Mouse (Mus musculus) cerebellum, adult 2 months (tissue): ENCODE measurements around the gene Nudt14. TPM values are rescaled to one million over a fixed set of nuclear protein-coding genes. Genes with fewer than 3 reads are reported as not detected.
A peak's percentile ranks its signal among the peaks of the same experiment; 100 is the strongest.

Source experiments
- DNase-seq, 2 experiments: peaks; one replicate each; pipeline ENCODE4 v3.0.0; 2021
- H3K27ac ChIP-seq: fragments of 200-500 bp; 2 replicates; pipeline ENCODE4 v1.5.1; 2012; ENCODE audit warnings: low read length, control low read depth, inconsistent platforms; ENCODE audit not compliant: insufficient read depth
- H3K27me3 ChIP-seq: fragments of 200-500 bp; 2 replicates; pipeline ENCODE4 v1.6.1; 2012; ENCODE audit warnings: inconsistent platforms, mild to moderate bottlenecking, low read length, moderate library complexity; ENCODE audit not compliant: control insufficient read depth, insufficient read depth
- H3K4me1 ChIP-seq: fragments of 200-500 bp; 2 replicates; pipeline ENCODE4 v1.6.1; 2011; ENCODE audit warnings: low read length; ENCODE audit not compliant: control insufficient read depth, insufficient read depth
- H3K4me3 ChIP-seq: fragments of 200-500 bp; replicated peaks from 2 replicates; pipeline ENCODE3; 2011; ENCODE audit warnings: mild to moderate bottlenecking, low read depth, low read length, control low read depth; ENCODE audit not compliant: insufficient read depth
- CTCF ChIP-seq: fragments of 200-500 bp; IDR thresholded peaks from 2 replicates; pipeline ENCODE4 v1.5.1; 2011; ENCODE audit warnings: low read depth, mild to moderate bottlenecking, control low read depth, low read length, moderate library complexity, borderline replicate concordance; ENCODE audit not compliant: insufficient read depth
- POLR2A ChIP-seq: fragments of 200-500 bp; IDR thresholded peaks from 2 replicates; pipeline ENCODE4 v1.6.1; 2011; ENCODE audit warnings: low read length, control low read depth, borderline replicate concordance; ENCODE audit not compliant: insufficient read depth
- WGBS: fragments of 180-500 bp; shearing (Covaris S2); methylation state at CpG from one replicate; pipeline ENCODE4 v1.1.7; 2018; 5-methylcytosine and 5-hydroxymethylcytosine counted together
- polyA plus RNA-seq: library from polyadenylated mRNA; depleted of rRNA; stranded (reverse); fragments of >200 nt; gene quantifications from 2 replicates; pipeline ENCODE4 v1.2.3, GENCODE M21; 2012; rRNA removed

The Nudt14 gene
- 23.8 and 24.2 TPM in 2 replicates for polyA plus RNA-seq

GRCm38 (mm10) chr12:112941776-112942713 is at the start of gene Nudt14:
TSS of gene Nudt14 (minus strand) at chr12:112942124.
- no peaks in the 10 kb centered on the region for H3K27me3 ChIP-seq
- TF ChIP-seq CTCF (no peak), POLR2A (peak; percentile 39; the same call in 1 of the 2 replicates)
- peak; percentile 73 to 79 for DNase-seq
- WGBS = 3% methylated on average over 57 of the region's 58 CpGs
- peaks cover 33% of the 10 kb centered on the region for H3K4me1 ChIP-seq
- peak within 1 kb of the TSS; percentile 70 for H3K4me3 ChIP-seq
- H3K27ac ChIP-seq = no peak within 1 kb of the TSS

- no peaks in the 10 kb centered on the region for H3K27me3 ChIP-seq
- H3K4me1 ChIP-seq = peaks cover 3% of the 10 kb centered on the region
- no peak for DNase-seq
- WGBS = 82% methylated on average over 2 of the region's 2 CpGs
- TF ChIP-seq CTCF = no peak
- TF ChIP-seq POLR2A = no peak
- no peak overlapping the region for H3K4me3 ChIP-seq
- no peak overlapping the region for H3K27ac ChIP-seq
Observed at GRCm38 (mm10) chr12:112991444-112991843, 49.5 kb upstream of the Nudt14 start.

- H3K4me1 ChIP-seq = peaks cover 3% of the 10 kb centered on the region
- no peak for DNase-seq
- H3K27ac ChIP-seq = no peak overlapping the region
- TF ChIP-seq CTCF = no peak
- TF ChIP-seq POLR2A = no peak
- H3K4me3 ChIP-seq = no peak overlapping the region
- H3K27me3 ChIP-seq = no peaks in the 10 kb centered on the region
- WGBS = 91% methylated on average over 5 of the region's 5 CpGs
Observed at GRCm38 (mm10) chr12:112990706-112991405, 48.9 kb upstream of the Nudt14 start.

- 70% methylated on average over 6 of the region's 6 CpGs for WGBS
- Histone ChIP-seq H3K27me3 (no peaks in the 10 kb centered on the region), H3K4me1 (no peaks in the 10 kb centered on the region; the same call in 1 of the 2 replicates), H3K4me3 (no peak overlapping the region), H3K27ac (no peak overlapping the region)
- no peak for DNase-seq
- peak; percentile 46; the same call in 1 of the 2 replicates for TF ChIP-seq CTCF
- no peak for TF ChIP-seq POLR2A
Observed at GRCm38 (mm10) chr12:112987877-112988276, 46.0 kb upstream of the Nudt14 start.

- Histone ChIP-seq H3K4me1 (no peaks in the 10 kb centered on the region; the same call in 1 of the 2 replicates), H3K4me3 (no peak overlapping the region), H3K27me3 (no peaks in the 10 kb centered on the region), H3K27ac (no peak overlapping the region)
- peak; percentile 32; the same call in 1 of the 2 replicates for TF ChIP-seq CTCF
- TF ChIP-seq POLR2A = no peak
- no peak for DNase-seq
- 95% methylated on average over 6 of the region's 6 CpGs for WGBS
Observed at GRCm38 (mm10) chr12:112985346-112985745, 43.4 kb upstream of the Nudt14 start.

GRCm38 (mm10) chr12:112982031-112982430 is 40.1 kb upstream of the Nudt14 start:
- TF ChIP-seq POLR2A (no peak), CTCF (no peak)
- Histone ChIP-seq H3K27ac (no peak overlapping the region), H3K27me3 (no peaks in the 10 kb centered on the region), H3K4me3 (no peak overlapping the region), H3K4me1 (peaks cover 20% of the 10 kb centered on the region)
- 38% methylated on average over 2 of the region's 2 CpGs for WGBS
- DNase-seq = no peak

GRCm38 (mm10) chr12:112977156-112977555 is 35.2 kb upstream of the Nudt14 start:
- no peaks in the 10 kb centered on the region for H3K27me3 ChIP-seq
- peak overlapping the region; percentile 90 for H3K27ac ChIP-seq
- WGBS = 17% methylated on average over 12 of the region's 12 CpGs
- peaks cover 21% of the 10 kb centered on the region for H3K4me1 ChIP-seq
- DNase-seq = no peak
- TF ChIP-seq CTCF (no peak), POLR2A (no peak)
- peak overlapping the region; percentile 84 for H3K4me3 ChIP-seq
